Mouse (Mus musculus) layer of hippocampus, adult 8-10 months (tissue): ENCODE results near the gene Prph. TPM values are rescaled to one million over a fixed set of nuclear protein-coding genes. Genes with fewer than 3 reads are reported as not detected.

Experiments
- DNase-seq, 2 experiments: peaks; one replicate each; pipeline ENCODE4 v3.0.0; 2022; ENCODE audit warnings: low spot score in 2 of 2
- microRNA-seq, 2 experiments: library from miRNA; unstranded; fragments of <30 nt; microRNA quantifications; one replicate each; pipeline ENCODE4 v1.2.0; 2022
- total RNA-seq, 4 experiments: library from RNA; stranded (reverse); gene quantifications; 2 replicates each; pipeline ENCODE4 v1.2.4; 2022

Prph gene
- total RNA-seq, 4 experiments from 2014 or later, result 0.96 to 1.9 (median 1.4) TPM

DNA sequence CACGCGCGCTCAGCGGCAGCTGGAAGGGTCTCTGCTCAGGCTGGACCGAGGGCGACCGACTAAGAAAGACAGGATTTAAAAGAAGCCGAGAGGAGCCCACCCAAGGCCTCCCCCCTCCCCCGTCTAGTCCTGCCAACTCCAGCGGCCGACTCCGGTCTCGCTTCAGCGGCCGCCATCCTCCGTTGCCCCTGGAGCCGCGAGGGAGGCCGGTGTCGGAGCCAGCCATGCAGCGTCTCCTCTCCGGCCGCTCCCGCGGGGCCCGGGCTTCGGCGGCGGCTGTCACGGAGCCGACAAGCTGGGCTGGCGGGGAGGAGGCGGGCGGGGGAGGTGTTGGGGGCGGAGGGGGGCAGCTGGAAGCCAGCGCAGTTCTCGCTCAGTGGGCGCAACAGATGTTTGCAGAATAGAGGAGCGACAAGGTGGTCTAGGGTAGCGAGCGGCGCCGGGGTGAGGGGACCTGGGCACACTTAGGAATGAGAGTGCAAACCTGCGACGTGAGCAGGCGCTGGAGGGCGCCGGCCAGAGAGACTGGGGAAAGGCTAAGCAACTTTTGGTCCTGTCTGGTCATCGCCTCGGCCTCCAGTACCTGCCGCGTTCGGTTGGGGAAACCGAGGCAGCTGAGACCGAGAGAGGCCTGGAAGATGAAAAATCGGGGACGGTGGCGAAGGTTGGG, 42.0 kb downstream of the Prph start:
- DNase-seq, result no peak

- no peak for DNase-seq
Measured at GRCm38 (mm10) chr15:99097840-99098492, 43.0 kb downstream of the Prph start.

DNA sequence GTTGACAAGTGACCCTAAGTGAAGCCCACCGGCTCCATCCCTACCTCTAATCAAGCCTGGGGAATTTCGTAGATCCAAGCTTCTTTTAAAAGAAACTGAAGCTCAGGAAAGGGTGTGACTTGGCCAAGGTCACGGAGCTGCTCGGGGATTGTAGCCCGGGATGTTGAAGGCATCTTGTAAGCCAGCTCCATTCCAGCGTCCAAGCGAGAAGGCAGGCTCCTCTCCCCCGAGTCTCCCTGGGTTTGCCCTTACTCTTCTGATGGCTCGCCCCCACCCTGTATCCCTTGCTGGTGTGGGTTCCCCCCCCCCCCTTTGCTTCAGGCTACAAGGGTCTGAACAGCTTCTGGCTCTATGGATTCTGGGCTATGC, 43.5 kb downstream of the Prph start:
- no peak for DNase-seq

DNA sequence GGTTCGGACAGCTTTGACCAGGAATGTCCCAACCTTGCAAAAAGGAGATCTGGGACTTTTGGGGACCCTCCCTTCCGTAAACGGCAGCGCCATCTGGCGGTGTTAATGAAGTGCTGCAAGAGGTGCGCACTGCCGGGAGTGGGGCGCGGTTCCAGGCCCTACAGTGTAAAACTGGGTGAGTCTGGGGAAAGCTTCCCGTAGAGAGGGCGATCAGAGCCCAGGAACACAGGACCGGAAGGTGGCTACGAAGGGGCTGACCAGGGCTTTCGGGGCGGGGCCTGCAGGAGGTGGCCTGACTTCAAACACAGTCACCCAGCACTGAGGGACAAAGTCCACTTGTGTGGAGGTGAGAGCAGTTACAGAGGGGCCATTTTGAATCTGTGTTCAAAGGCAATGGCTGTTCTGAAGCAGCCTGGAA, 44.2 kb downstream of the Prph start:
- no peak for DNase-seq

GRCm38 (mm10) chr15:99099984-99100383, 45.0 kb downstream of the Prph start:
- DNase-seq, result no peak

- DNase-seq, result no peak
Measured at GRCm38 (mm10) chr15:99105238-99105637, 50.3 kb downstream of the Prph start.

- no peak for DNase-seq
Measured at GRCm38 (mm10) chr15:99107866-99108265, 52.9 kb downstream of the Prph start.

Small RNAs within 50 kb of the gene (microRNA-seq; reads per million reads assigned to microRNA genes)
- 0 to 0.25 reads per million in 2 experiments for gene Mir6960

Other genes with a start within 250 kb of the Prph start
- gene Ddn, start 245.7 kb upstream of the Prph start, total RNA-seq, result 1,000 to 10,000 TPM; 1,258 to 1,383 (median 1,345) TPM
- gene Prkag1, start 223.7 kb upstream of the Prph start, total RNA-seq, result 10 to 100 TPM; 49.0 to 55.2 (median 50.2) TPM
- 10 to 100 TPM; 77.8 to 96.0 (median 89.6) TPM for gene Kmt2d, start 184.0 kb upstream of the Prph start, total RNA-seq
- 10 to 100 TPM in 1 of 4 experiments, 1 to 10 TPM in 3; 4.9 to 10.4 (median 7.9) TPM for gene Rhebl1, start 160.6 kb upstream of the Prph start, total RNA-seq
- gene Dhh, start 156.6 kb upstream of the Prph start, total RNA-seq, result under 1 TPM in 3 of 4 experiments, not detected in 1; 0.18 to 0.34 (median 0.23) TPM
- gene Lmbr1l, start 136.9 kb upstream of the Prph start, total RNA-seq, result 10 to 100 TPM; 17.9 to 21.8 (median 19.6) TPM
- 100 to 1,000 TPM; 488 to 526 (median 515) TPM for gene Tuba1b, start 120.6 kb upstream of the Prph start, total RNA-seq
- not detected for gene Gm49450, start 101.6 kb upstream of the Prph start, total RNA-seq
- gene Tuba1a, start 101.5 kb upstream of the Prph start, total RNA-seq, result 100 to 1,000 TPM; 800 to 882 (median 860) TPM
- gene Tuba1c, start 25.3 kb upstream of the Prph start, total RNA-seq, result 10 to 100 TPM; 47.7 to 64.5 (median 52.7) TPM
- gene Troap, start 19.4 kb downstream of the Prph start, total RNA-seq, result under 1 TPM; 0.33 to 0.66 (median 0.46) TPM
- under 1 TPM in 1 of 4 experiments, not detected in 3; 0.21 TPM for gene C1ql4, start 32.6 kb downstream of the Prph start, total RNA-seq
- under 1 TPM in 3 of 4 experiments, not detected in 1; 0.31 to 0.39 (median 0.34) TPM for gene Dnajc22, start 38.0 kb downstream of the Prph start, total RNA-seq
- 10 to 100 TPM; 29.6 to 31.8 (median 30.0) TPM for gene Spats2, start 70.7 kb downstream of the Prph start, total RNA-seq
- gene Kcnh3, start 169.7 kb downstream of the Prph start, total RNA-seq, result 10 to 100 TPM; 77.9 to 90.0 (median 86.8) TPM
- gene Mcrs1, start 196.8 kb downstream of the Prph start, total RNA-seq, result 10 to 100 TPM; 69.6 to 85.0 (median 73.3) TPM
- gene Prpf40b, start 239.9 kb downstream of the Prph start, total RNA-seq, result 100 to 1,000 TPM in 1 of 4 experiments, 10 to 100 TPM in 3; 93.1 to 117 (median 99.9) TPM
- gene Fam186b, start 240.7 kb downstream of the Prph start, total RNA-seq, result 1 to 10 TPM in 3 of 4 experiments, under 1 TPM in 1; 0.61 to 2.6 (median 1.6) TPM